Mouse (Mus musculus) liver, embryonic 12.5 days (tissue): ENCODE measurements at regions not wholly inside any gene's neighbourhood (a gene's known extent, or its start where the extent isn't known, plus 50 kb on each side); places are given as distances from the start of the nearest gene placed in this dataset.

Source experiments
- ATAC-seq: fragments of 200-750 bp; cut with Nextera tagmentation; 2 replicates; pipeline ENCODE4 v1.8.0; 2017; ENCODE audit warnings: moderate number of reproducible peaks, mild to moderate bottlenecking, moderate library complexity
- H3K27ac ChIP-seq: fragments of 300-500 bp; sonication (generic); 2 replicates; pipeline ENCODE4 v1.5.1; 2016; ENCODE audit warnings: mild to moderate bottlenecking
- H3K27me3 ChIP-seq: fragments of 300-500 bp; sonication (generic); replicated peaks from 2 replicates; pipeline ENCODE4 v1.6.1; 2016; ENCODE audit warnings: mild to moderate bottlenecking, moderate library complexity
- H3K36me3 ChIP-seq: fragments of 300-500 bp; sonication (generic); 2 replicates; pipeline ENCODE4 v1.6.1; 2016; ENCODE audit warnings: mild to moderate bottlenecking, moderate library complexity
- H3K4me1 ChIP-seq: fragments of 300-500 bp; sonication (generic); 2 replicates; pipeline ENCODE4 v1.6.1; 2016
- H3K4me2 ChIP-seq: fragments of 300-500 bp; sonication (generic); 2 replicates; pipeline ENCODE4 v1.6.1; 2016; ENCODE audit warnings: mild to moderate bottlenecking, moderate library complexity
- H3K4me3 ChIP-seq: fragments of 300-500 bp; sonication (generic); 2 replicates; pipeline ENCODE4 v1.5.1; 2016; ENCODE audit warnings: mild to moderate bottlenecking, moderate library complexity
- H3K9ac ChIP-seq: fragments of 300-500 bp; sonication (generic); 2 replicates; pipeline ENCODE4 v1.6.1; 2016; ENCODE audit warnings: mild to moderate bottlenecking, moderate library complexity
- H3K9me3 ChIP-seq: fragments of 300-500 bp; sonication (generic); replicated peaks from 2 replicates; pipeline ENCODE4 v1.6.1; 2016; ENCODE audit warnings: mild to moderate bottlenecking, moderate library complexity
- WGBS: fragments of 180-500 bp; shearing (Covaris S2); methylation state at CpG from one replicate; pipeline ENCODE4 v1.1.7; 2016; ENCODE audit not compliant: insufficient replicate concordance; 5-methylcytosine and 5-hydroxymethylcytosine counted together

- Histone ChIP-seq H3K27me3 (no peaks in the 10 kb centered on the region), H3K4me3 (no peak overlapping the region), H3K9ac (no peak overlapping the region), H3K27ac (no peak overlapping the region), H3K9me3 (no peaks in the 10 kb centered on the region), H3K4me2 (no peak overlapping the region), H3K4me1 (no peaks in the 10 kb centered on the region), H3K36me3 (no peaks in the 10 kb centered on the region)
- no peak for ATAC-seq
- WGBS = 57% methylated on average over 7 of the region's 7 CpGs
Measured at GRCm38 (mm10) chr9:88207378-88207777, 119.6 kb upstream of the Nt5e start.

GRCm38 (mm10) chr9:88208022-88208421, 119.0 kb upstream of the Nt5e start:
- no peak overlapping the region for H3K27ac ChIP-seq
- no peaks in the 10 kb centered on the region for H3K9me3 ChIP-seq
- no peaks in the 10 kb centered on the region for H3K4me1 ChIP-seq
- no peak overlapping the region for H3K9ac ChIP-seq
- H3K4me3 ChIP-seq = no peak overlapping the region
- H3K36me3 ChIP-seq = no peaks in the 10 kb centered on the region
- ATAC-seq = no peak
- no peaks in the 10 kb centered on the region for H3K27me3 ChIP-seq
- H3K4me2 ChIP-seq = no peak overlapping the region

GRCm38 (mm10) chr9:88214758-88215157, 112.2 kb upstream of the Nt5e start:
- Histone ChIP-seq H3K4me2 (no peak overlapping the region), H3K4me1 (no peaks in the 10 kb centered on the region), H3K36me3 (no peaks in the 10 kb centered on the region), H3K9ac (no peak overlapping the region), H3K9me3 (no peaks in the 10 kb centered on the region), H3K27ac (no peak overlapping the region), H3K4me3 (no peak overlapping the region), H3K27me3 (no peaks in the 10 kb centered on the region)
- 58% methylated on average over 6 of the region's 6 CpGs for WGBS
- no peak for ATAC-seq

DNA sequence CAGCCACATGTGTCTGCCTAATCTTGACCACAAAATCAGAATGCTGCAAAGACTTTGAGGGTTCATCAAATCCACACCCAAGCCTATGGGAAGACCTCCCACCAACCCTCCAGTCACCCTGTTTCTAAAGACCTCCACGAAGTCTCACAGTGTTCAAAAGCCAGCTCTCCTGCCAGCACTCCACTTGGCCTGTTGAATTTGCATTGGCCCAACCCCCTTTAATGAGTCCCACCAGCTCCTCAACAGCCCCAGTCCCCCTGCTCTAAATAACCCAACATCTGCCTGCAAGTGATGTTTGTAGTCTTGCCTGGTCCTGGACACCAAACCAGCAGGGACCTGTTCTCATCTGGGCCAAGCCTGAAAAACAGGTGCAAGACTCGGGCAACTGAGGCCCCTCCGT, 106.6 kb upstream of the Nt5e start:
- Histone ChIP-seq H3K9ac (no peak overlapping the region), H3K4me2 (no peak overlapping the region), H3K36me3 (no peaks in the 10 kb centered on the region), H3K9me3 (no peaks in the 10 kb centered on the region), H3K27me3 (no peaks in the 10 kb centered on the region), H3K27ac (no peak overlapping the region), H3K4me3 (no peak overlapping the region), H3K4me1 (no peaks in the 10 kb centered on the region)
- no peak for ATAC-seq
- 59% methylated on average over 3 of the region's 3 CpGs for WGBS

DNA sequence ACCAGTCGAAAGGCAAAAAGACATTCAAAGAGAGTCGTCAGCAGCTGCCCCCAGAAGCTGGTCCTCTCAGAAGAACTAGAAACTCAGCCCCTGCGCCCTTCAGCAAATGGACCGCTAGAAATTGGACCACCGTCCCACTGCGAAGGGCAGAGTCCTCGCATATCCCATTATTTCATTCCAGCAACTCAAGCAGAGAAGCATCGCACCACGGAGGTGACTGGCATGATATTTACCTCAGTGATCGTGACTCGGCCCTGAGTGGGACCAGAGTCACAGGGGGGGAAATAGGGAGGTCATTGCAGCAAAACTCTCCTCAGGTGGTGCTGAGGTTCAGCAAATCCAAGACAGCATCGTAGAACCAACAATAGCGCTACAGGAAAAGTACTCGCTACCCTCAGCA, 105.7 kb upstream of the Nt5e start:
- ATAC-seq = no peak
- H3K36me3 ChIP-seq = no peaks in the 10 kb centered on the region
- H3K4me3 ChIP-seq = no peak overlapping the region
- no peaks in the 10 kb centered on the region for H3K27me3 ChIP-seq
- H3K4me2 ChIP-seq = no peak overlapping the region
- no peaks in the 10 kb centered on the region for H3K9me3 ChIP-seq
- H3K4me1 ChIP-seq = no peaks in the 10 kb centered on the region
- WGBS = 72% methylated on average over 14 of the region's 14 CpGs
- H3K27ac ChIP-seq = no peak overlapping the region
- no peak overlapping the region for H3K9ac ChIP-seq

GRCm38 (mm10) chr9:88221850-88222353, 105.1 kb upstream of the Nt5e start:
- no peaks in the 10 kb centered on the region for H3K27me3 ChIP-seq
- no peaks in the 10 kb centered on the region for H3K36me3 ChIP-seq
- ATAC-seq = no peak
- no peak overlapping the region for H3K4me2 ChIP-seq
- H3K9me3 ChIP-seq = no peaks in the 10 kb centered on the region
- H3K4me3 ChIP-seq = no peak overlapping the region
- no peak overlapping the region for H3K27ac ChIP-seq
- H3K4me1 ChIP-seq = no peaks in the 10 kb centered on the region
- H3K9ac ChIP-seq = no peak overlapping the region
- 27% methylated on average over 7 of the region's 7 CpGs for WGBS

GRCm38 (mm10) chr9:88237126-88237525, 89.9 kb upstream of the Nt5e start:
- Histone ChIP-seq H3K4me2 (no peak overlapping the region), H3K9ac (no peak overlapping the region), H3K4me1 (peaks cover 5% of the 10 kb centered on the region; the same call in 1 of the 2 replicates), H3K27me3 (no peaks in the 10 kb centered on the region; the same call in 1 of the 2 replicates), H3K36me3 (no peaks in the 10 kb centered on the region), H3K27ac (no peak overlapping the region), H3K4me3 (no peak overlapping the region), H3K9me3 (no peaks in the 10 kb centered on the region)
- ATAC-seq = no peak
- 46% methylated on average over 2 of the region's 2 CpGs for WGBS

DNA sequence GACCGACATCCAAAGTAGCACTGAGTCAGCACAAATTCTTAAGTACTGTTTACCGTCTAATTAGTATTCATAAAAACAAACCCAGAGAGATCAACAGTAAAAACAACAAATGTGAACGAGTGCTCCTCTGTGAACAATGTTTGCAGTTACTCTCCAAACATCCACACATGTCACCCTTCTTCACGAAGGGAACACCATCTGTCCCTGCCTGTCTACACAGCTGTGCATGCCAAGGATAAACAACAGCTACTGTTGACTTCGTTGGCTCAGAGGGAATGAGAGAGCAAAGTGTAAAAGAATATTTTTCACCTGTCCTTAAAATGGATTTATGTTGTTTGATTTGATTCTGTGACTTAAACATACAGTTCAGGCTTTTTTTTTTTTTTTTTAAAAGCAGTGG, 88.7 kb upstream of the Nt5e start:
- Histone ChIP-seq H3K4me2 (no peak overlapping the region), H3K27me3 (no peaks in the 10 kb centered on the region; the same call in 1 of the 2 replicates), H3K4me3 (no peak overlapping the region), H3K36me3 (no peaks in the 10 kb centered on the region), H3K9me3 (no peaks in the 10 kb centered on the region), H3K9ac (no peak overlapping the region), H3K4me1 (peaks cover 5% of the 10 kb centered on the region; the same call in 1 of the 2 replicates), H3K27ac (no peak overlapping the region)
- WGBS = 59% methylated on average over 5 of the region's 5 CpGs
- no peak for ATAC-seq

- Histone ChIP-seq H3K4me3 (no peak overlapping the region), H3K36me3 (no peaks in the 10 kb centered on the region), H3K9me3 (no peaks in the 10 kb centered on the region), H3K27me3 (no peaks in the 10 kb centered on the region; the same call in 1 of the 2 replicates), H3K27ac (no peak overlapping the region), H3K9ac (no peak overlapping the region), H3K4me1 (peaks cover 5% of the 10 kb centered on the region; the same call in 1 of the 2 replicates), H3K4me2 (peak overlapping the region; percentile 66)
- peak; percentile 8; the same call in 1 of the 2 replicates for ATAC-seq
- 29% methylated on average over 4 of the region's 4 CpGs for WGBS
Measured at GRCm38 (mm10) chr9:88240740-88241139, 86.3 kb upstream of the Nt5e start.

DNA sequence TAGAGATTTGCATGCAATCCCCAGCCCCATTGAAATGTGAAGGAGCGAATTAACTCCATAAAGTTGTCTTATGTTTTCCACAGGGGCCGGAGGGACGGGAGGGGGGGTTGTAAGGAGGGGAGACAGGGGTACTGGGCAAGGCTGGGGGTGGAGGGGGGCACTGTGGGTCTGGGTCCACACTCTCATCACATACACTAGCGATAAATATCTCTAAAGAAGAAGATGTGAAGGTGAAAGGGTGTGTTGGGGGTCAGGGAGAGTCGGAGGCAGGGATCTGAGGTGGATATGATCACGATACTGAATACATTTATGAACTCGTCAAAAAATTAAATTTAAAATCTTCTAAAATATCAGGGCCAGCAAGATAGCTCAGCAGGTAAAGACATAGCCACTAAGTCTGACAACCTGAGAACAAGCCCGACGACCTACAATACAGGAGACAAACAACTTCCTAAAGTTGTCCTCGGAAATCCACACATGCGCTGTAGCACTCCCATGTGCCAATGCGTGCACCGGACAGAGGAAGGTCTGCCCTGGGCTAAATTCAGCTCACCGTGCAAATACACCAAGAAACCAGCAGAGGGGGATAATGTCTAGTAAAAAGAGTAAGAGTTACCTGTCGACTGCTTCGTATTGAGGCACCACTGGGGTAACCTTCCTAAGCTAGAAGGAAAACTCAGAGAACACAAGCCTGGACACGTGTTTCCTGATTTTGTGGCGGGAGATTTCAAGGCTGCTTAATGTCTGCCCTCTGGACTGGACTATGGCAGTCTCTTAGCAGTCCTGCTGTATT, 85.6 kb upstream of the Nt5e start:
- no peak overlapping the region; the same call in 1 of the 2 replicates for H3K9ac ChIP-seq

DNA sequence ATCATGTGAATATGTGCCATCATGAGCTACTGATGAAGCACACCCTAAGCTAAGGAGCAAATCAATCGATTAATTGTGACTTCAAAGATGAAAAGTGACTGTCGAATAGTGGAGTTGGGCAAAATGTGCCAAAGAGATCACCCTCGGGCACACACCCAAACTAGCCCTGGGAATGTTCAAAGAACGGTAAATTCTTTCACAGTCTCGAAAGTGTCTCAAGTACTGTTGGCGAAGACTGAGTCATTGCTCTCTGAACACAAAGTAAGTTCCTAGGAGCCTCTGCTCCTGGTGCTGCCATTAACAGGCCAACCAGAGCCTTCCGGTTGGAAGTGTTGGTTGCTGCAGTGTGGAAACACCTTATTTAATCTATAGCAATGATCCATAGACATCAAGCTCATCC, 84.5 kb upstream of the Nt5e start:
- Histone ChIP-seq H3K4me1 (peaks cover 5% of the 10 kb centered on the region; the same call in 1 of the 2 replicates), H3K4me3 (no peak overlapping the region), H3K9me3 (no peaks in the 10 kb centered on the region), H3K9ac (no peak overlapping the region), H3K27me3 (no peaks in the 10 kb centered on the region; the same call in 1 of the 2 replicates), H3K36me3 (no peaks in the 10 kb centered on the region), H3K4me2 (no peak overlapping the region), H3K27ac (no peak overlapping the region)
- no peak for ATAC-seq
- 76% methylated on average over 7 of the region's 7 CpGs for WGBS

More for the DNA sequence above, 85.6 kb upstream of the Nt5e start:
- H3K27me3 ChIP-seq = no peaks in the 10 kb centered on the region; the same call in 1 of the 2 replicates
- ATAC-seq = peak; percentile 88
- no peaks in the 10 kb centered on the region for H3K36me3 ChIP-seq
- H3K27ac ChIP-seq = no peak overlapping the region
- peaks cover 5% of the 10 kb centered on the region; the same call in 1 of the 2 replicates for H3K4me1 ChIP-seq
- WGBS = 6% methylated on average over 18 of the region's 18 CpGs
- no peaks in the 10 kb centered on the region for H3K9me3 ChIP-seq
- H3K4me2 ChIP-seq = peak overlapping the region; percentile 66
- H3K4me3 ChIP-seq = peak overlapping the region; percentile 41

DNA sequence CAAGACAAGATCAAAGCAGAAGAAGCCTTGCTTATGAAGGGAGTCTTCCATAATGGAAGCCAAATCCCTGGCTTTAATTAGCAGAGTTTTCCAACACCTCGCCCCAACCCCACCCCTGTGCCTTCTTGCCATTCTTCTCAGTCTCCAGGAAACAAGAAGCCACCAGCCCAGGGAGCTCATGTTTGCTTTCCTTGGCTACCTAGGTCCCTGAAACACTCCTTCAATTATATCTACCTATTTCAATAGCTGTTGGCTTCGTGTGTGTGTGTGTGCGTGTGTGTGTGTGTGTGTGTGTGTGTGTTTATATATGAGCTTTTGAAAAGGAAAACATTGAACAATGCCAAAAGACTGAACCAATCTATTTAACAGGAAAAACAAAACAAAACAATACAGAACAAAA, 82.5 kb upstream of the Nt5e start:
- Histone ChIP-seq H3K9ac (no peak overlapping the region), H3K27me3 (no peaks in the 10 kb centered on the region; the same call in 1 of the 2 replicates), H3K27ac (no peak overlapping the region), H3K4me1 (peaks cover 5% of the 10 kb centered on the region; the same call in 1 of the 2 replicates), H3K4me3 (no peak overlapping the region), H3K9me3 (no peaks in the 10 kb centered on the region), H3K4me2 (no peak overlapping the region), H3K36me3 (no peaks in the 10 kb centered on the region)
- WGBS = 52% methylated on average over 3 of the region's 3 CpGs
- ATAC-seq = no peak
